Mouse (Mus musculus) CH12.LX (cell line): ENCODE measurements at regions not wholly inside any gene's neighbourhood (a gene's known extent, or its start where the extent isn't known, plus 50 kb on each side); places are given as distances from the start of the nearest gene placed in this dataset.

Source experiments
- CHD2 ChIP-seq: IDR thresholded peaks from 2 replicates; pipeline ENCODE4 v1.6.1; 2011; ENCODE audit warnings: low read length, improper control_type of control experiment
- CTCF ChIP-seq, 2 experiments: IDR thresholded peaks in 1 of 2; conservative IDR thresholded peaks in 1 of 2; 2 replicates each; pipeline ENCODE4 v1.5.1; 2011 to 2012; ENCODE audit warnings: low read depth in 2 of 2, low read length in 2 of 2, improper control_type of control experiment in 1 of 2, inconsistent platforms in 1 of 2, mild to moderate bottlenecking in 1 of 2, moderate library complexity in 1 of 2
- ELF1 ChIP-seq: IDR thresholded peaks from 2 replicates; pipeline ENCODE4 v1.6.1; 2014; ENCODE audit warnings: low read depth, mild to moderate bottlenecking, inconsistent platforms, low read length, improper control_type of control experiment
- ETS1 ChIP-seq: conservative IDR thresholded peaks from 2 replicates; pipeline ENCODE4 v1.6.1; 2012; ENCODE audit warnings: low read depth, mild to moderate bottlenecking, inconsistent platforms, low read length, improper control_type of control experiment, moderate library complexity
- MAFK ChIP-seq: IDR thresholded peaks from 2 replicates; pipeline ENCODE4 v1.6.1; 2011; ENCODE audit warnings: low read length, improper control_type of control experiment; ENCODE audit not compliant: insufficient replicate concordance
- MAZ ChIP-seq: IDR thresholded peaks from 2 replicates; pipeline ENCODE4 v1.6.1; 2012; ENCODE audit warnings: low read depth, mild to moderate bottlenecking, inconsistent platforms, low read length, improper control_type of control experiment, moderate library complexity
- POLR2A ChIP-seq: IDR thresholded peaks from 2 replicates; pipeline ENCODE4 v1.6.1; 2011; ENCODE audit warnings: low read depth, mild to moderate bottlenecking, improper control_type of control experiment, low read length
- SMC3 ChIP-seq: IDR thresholded peaks from 2 replicates; pipeline ENCODE4 v1.6.1; 2011; ENCODE audit warnings: low read depth, low read length, improper control_type of control experiment

GRCm38 (mm10) chr1:147058504-147058903 is 563.9 kb downstream of the Brinp3 start:
- TF ChIP-seq SMC3 (no peak), POLR2A (no peak), CHD2 (no peak), ELF1 (no peak), ETS1 (no peak), CTCF (conservative IDR thresholded peaks at IDR 0.05 in 1 of 2, IDR thresholded peaks at IDR 0.05 in 1 of 2; ENCODE audit: low read depth in 2 of 2, low read length in 2 of 2) (no peak), MAFK (no peak), MAZ (no peak)
